Mouse (Mus musculus) c-Kit-negative CD71-positive TER-119-positive erythroid progenitor cells, embryonic 14.5 days (primary cell): ENCODE results near the gene Galm.
"Not testable (repeated sequence)": the region's sequence is repeated elsewhere in the genome, so short reads cannot be mapped to it uniquely, and the experiment has no call there.

ENCODE experiments used
- DNase-seq: peaks from one replicate; pipeline ENCODE4 v3.0.0-alpha.2; 2013; ENCODE audit warnings: low read depth, low spot score

Gene Galm

DNA sequence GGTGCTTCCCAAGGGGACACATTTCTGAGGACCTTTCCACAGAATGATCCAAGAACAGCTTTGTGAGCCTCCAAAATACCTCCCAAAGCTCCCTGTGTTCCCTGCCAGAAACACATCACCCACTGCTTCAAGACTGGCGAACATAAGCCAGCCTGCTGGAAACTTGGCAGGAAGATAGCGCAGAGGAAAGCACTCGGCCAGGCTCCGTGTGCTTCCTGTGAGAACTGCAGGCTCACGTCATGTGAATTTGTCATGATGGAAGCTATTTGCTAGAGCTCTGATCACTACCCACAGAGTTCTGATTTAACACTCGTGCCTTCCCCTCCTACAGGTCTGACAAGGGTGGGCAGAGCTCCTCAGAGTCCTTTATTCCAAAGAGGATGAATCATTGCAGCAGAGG, 38.5 kb downstream of the Galm start:
- DNase-seq: no peak

DNA sequence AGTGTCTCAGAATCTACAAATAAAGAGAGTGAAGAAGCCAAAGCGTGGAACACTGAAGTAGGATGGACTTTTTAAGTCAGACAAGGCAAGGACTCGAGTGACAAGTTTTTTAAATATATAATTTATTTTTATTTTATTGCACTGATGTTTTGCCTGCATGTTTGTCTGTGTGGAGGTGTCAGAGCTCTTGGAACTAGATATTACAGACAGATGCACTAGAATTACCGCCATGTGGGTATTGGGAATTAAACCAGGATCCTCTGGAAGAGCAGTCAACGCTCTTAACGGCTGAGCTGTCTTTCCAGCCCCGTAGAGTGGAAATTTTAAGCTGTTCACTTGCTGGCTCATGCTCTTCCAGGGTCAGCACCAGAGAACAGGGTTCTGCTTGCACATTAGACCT, 39.1 kb downstream of the Galm start:
- no peak for DNase-seq

DNA sequence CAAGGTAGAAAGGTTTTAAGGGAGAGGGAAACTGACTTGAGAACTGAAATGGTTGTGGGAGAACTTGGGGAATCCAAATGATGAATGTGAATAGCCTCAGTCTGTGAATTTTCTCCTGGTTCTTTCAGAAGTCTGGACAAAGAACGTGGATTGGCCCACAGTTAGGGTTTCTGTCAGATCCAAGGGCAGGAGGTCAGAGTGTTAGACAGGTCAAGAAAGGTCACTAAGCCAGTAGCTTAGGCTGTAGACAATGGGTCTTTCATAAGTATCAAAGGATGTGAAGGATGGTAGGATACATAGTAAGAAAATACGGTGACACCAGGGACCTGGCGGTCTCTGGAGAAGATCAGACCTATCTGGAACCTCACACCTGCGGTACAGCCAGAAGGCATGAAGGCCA, 40.2 kb downstream of the Galm start:
- DNase-seq: no peak

DNA sequence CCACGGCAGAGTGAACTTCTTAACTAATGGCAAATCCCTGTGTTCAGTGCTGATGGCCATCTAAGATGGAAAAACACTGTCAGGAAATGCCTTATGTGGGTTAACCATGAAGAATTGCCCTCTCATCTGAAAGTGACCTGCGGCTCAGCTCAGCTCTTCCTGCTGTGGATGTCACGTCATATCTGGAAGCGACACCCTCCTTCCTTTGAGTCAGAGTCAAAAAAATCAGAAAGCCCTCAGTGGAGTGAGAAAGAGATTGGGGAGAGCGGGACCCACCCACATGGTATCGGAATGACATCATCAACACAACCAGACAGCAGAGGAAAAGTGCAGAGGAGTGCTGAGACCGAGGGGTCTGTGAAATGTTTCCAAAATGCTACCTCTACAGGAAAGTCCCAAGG, 40.6 kb downstream of the Galm start:
- DNase-seq: no peak

DNA sequence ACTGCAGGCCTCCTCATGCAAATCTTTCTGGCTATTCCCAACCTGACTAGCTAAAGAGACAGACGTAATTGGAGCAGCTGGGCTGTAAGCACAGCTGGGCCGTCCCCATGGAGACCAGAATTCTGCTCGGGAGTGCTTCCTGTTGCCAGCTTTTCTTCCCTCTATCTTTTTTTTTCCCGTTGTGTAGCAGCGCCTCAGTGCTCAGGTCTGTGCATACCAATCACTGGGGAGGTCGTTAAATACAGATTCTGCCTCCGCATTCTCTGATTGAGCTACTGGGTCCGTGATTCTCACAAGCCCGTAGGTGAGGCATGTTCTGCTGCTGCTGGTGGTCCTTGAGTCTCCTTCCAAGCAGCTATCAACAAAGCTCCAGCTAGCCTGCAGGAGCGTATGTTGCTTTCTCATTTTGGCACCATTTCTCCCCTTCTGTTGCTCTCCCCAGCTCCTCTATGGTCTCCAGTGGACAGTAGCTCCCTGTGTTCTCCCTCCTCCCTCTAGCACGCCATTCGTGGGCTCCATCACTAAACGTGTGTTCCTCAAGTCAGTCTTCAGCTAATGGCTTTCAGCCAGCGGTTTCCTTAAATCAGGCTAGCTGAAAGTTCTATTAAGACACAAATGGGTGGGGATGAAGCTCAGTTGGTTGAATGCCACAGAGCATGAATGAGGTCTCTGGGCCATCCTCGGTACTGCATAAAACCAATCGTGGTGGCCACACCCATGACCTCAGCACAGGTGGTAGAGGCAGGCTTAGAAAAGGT, 41.3 kb downstream of the Galm start:
- no peak for DNase-seq

DNA sequence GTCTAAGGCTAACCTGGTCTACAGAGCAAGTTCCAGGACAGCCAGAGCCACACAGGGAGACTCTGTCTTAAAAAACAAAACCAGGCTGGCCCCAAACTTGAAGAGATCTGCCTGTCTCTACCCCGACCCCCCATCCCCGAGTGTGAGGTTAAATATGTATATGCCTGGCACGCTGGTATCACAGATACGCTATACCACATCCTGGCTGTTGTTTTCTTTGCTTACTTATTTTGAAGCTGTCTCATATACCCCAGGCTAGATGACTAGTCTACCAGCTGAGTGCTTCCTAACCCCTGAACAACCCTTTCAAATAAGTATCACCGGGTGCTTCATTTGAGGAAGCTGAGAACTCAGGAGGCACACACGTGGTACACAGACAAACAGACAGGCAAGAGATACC, 42.5 kb downstream of the Galm start:
- no peak for DNase-seq

DNA sequence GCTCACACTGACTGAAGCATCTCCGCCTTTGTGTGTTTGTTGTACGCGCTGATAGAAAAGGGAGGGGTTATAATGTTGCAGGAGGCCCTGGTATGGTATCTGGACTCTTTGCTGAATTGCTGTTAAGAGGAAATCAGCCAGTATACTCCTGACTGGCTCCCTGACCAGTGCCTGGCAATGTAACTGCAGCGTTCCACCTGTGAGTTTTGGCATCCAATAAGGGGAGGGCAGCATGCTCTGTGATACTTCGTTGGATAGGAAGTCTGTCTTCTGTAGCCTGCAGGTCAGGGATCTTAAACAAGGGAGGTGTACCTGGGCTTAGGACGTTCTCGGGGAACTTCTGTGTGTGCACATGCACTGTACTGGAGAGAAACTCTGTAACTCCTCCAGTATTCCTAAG, 43.7 kb downstream of the Galm start:
- DNase-seq: no peak

DNA sequence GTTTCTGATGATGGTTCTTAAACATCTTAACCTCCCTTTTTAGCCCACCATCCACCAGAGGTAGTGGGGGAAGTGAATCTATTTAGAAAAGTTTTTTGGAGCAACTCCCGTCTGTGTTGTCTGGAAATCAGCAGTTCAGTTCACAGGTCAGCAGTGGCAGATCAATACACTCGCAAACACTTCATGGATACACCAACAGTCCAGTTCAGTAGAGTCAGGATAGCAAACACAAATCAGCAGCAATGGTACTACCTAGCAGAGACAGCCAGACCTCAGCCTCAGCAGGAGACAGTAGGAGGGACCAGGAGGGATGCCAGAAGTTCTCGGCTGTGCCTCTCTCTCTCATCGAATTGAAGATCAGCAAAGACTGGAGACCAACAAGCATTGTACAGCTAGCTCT, 44.7 kb downstream of the Galm start:
- DNase-seq: no peak

DNA sequence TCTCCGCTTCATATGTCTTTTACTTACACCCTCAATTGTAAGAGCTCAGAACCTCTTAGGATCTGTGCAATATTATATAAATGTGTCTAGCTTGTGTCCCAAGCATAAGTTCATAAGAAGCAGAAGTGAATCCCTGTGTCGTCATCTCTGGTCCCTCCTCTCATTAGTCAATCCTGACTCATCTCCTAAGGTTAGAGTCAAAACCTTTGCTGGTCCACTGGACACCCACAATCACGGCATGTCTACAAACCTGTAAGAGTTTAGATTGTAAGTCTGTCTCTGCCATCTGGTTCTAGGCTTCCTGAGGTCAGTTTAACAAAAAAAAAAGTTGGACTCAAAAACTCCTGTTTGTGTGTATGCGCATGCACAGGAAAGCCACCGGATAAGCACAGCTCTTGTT, 45.5 kb downstream of the Galm start:
- DNase-seq: no peak

DNA sequence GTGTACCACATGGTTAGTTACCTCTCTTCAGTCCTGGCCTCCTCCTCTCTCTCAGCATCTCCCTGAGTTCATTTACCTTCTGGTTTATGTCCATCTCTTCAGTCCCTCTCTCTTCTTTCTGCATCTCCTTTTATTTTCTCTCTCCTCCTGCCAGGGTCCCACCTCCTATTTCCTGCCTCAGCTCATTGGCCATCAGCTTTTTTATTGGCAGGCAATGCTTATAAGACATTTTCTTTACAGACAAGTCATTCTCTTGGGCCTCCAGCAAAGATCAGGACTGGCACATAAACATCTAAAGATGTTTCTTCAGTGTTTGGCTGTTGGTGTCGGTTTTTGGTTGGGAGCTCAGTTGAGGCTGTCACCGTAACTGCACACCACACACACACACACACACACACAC, 46.4 kb downstream of the Galm start:
- no peak for DNase-seq

DNA sequence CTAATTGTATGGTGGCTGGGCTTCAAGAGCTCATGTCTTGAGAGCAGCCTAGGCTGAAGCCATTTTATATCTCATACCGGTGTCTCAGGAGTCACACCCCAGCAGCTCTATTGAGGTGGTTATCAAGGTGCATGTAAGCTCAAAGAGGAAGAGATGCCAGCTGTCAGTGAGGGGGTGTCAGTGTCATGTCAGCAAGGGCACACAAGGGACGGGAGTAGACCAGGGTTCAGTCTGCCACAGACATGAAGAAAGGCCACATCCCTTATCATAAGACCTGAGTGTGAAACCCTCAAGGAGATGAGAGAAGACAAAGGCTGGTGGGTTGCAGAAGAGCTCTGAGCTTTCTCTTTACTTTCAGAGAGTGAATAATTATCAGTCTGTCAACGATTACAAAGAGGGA, 46.9 kb downstream of the Galm start:
- DNase-seq: no peak

DNA sequence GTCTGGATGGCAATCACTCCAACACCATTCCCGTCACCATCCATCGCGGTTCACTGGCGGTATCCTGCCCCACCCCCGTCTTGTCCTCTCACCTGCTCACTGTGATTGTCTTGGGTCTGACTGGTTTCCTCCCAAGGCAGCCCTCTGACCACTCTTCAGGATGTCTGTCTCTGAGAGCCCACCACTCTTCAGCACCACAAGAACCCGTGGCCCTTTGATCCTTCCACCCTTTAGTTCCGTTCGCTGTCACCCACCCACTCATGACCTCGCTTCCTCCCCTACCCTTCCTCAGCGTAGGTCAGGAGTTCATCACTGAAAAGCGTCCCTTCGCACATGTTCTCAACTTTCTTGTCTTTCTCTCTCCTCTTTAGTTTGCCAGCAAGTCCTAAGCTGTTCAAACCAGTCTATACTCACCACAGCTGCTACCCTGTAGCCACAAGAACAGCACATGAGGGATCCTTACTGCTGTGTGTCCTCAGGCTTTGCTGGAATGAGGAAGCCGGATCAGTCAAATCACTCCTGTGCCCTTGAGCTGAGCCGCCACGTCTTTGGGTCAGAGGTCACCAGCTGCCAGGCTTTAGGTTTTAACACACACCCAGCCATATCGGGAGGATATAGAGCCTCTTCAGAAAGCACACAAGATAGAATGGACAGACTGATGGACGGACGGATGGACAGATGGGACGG, 47.6 kb downstream of the Galm start:
- DNase-seq: no peak

DNA sequence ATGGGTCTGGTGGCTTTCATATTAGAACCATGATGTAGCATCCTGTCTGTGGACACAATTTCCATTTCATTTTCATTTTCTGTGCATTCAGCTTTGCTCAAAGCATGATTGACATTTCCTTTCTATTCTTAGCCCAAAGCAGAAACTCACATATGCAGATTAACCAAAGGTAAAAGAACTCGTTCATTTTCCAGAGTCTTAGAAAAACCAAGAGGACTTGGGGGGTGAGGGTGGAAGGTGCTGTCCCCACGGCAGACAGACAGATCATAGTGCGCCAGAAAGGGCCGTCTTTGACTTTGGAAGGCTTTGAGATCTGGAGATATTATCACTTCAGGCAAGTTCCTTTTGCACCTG, 48.1 kb downstream of the Galm start:
- DNase-seq: no peak

DNA sequence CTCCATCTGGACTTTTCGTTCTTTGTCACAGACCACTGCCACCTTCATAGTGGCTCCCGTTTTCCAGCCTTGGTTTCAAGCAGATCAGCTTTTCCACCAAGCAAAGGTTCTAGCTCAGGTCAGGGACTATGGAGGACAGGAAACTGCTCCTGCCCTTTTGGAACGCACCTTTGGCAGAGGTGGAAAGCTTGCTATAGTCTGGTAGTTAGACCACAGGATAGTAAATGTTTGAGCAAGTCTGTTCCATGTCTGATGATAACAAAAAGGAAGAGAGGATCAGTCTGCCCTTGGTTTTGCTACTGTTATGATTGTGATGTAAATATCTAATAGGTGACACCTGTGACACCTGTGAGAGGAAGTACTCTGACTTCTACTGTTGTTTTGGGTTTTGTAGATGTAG, 48.7 kb downstream of the Galm start:
- no peak for DNase-seq

DNA sequence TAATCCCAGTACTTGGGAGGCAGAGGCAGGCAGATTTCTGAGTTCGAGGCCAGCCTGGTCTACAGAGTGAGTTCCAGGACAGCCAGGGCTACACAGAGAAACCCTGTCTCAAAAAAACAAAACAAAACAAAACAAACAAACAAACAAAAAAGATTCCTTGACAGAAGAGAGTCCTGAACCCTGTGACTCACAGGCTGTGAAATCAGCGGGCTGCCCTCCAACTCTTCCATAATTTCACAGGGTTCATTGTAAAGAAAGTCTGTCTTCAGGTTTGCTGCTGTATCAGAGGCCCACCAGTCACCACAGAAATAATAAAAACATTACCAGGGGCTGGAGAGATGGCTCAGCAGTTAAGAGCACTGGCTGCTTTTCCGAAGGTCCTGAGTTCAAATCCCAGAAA, 51.6 kb downstream of the Galm start:
- DNase-seq: not testable (repeated sequence)

DNA sequence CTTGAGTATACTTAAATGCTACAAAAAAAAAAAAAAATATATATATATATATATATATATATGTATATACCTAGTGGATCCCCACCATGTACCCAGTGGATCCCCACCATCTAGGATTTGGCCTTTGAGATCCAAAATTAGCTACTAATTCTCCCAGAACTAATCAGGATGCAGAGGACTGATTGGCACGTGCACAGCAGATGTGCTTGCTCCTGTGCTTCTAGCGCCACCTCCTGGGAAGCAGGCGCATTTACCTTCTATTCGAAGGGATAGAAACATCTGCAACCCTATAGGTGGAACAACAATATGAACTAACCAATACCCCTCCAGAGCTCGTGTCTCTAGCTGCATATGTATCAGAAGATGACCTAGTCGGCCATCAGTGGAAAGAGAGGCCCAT, 52.7 kb downstream of the Galm start:
- peak; percentile 24 for DNase-seq

DNA sequence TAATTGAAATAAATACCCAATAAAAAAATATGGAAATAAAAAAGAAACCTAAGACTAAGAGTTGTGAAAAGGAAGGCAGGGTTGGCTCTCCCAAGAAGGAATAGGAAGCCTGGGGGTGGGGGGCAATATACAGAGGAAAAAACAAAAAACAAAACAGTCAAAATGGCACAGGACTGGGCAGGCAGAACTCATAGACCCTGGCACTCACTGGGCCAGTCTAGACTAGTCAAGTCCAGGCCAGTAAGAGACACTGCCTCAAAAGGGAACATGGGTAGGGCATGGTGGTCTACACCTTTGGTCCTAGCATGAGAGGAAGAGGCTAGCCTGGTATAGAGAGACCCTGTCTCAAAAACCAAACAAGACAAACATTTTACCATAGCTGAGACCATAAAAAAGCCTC, 53.2 kb downstream of the Galm start:
- DNase-seq: no peak

DNA sequence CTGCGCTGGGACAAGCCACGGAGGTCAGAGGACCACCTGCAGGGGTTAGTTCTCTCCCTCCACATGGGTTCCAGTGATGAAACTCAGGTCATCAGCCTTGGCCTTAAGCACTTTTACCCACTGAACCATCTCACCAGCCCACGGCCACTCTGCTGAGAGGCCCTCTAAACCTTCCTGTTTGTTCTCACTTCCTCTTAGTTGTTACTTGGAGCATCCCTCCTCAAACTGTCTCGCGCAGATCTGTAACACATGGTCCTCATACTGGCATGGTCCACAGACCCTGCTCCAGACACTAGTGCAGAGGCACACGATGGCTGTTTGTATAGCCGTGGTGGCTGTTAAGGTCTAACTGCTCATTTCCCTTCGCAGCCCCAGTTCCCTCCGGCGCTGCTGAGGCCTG, 56.3 kb downstream of the Galm start:
- DNase-seq: no peak

DNA sequence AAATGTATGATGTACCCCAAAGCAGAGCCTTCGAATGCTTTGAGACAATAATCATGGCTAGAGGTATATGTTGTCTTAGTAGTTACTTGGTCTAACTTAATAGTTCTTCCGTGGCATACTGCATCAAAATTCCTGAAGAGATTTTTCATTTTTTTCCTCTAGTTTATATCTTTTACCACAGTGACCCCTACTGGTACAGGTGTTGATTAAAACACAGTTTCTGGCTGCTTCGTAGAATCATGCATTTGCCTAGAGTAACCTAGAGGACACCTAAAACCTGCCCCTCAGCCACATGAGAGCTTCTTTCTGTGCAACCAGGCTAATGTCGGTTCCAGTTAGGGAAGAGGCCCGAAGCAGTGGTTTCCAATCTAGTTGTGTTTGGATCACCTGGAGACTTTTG, 65.8 kb downstream of the Galm start:
- no peak for DNase-seq

DNA sequence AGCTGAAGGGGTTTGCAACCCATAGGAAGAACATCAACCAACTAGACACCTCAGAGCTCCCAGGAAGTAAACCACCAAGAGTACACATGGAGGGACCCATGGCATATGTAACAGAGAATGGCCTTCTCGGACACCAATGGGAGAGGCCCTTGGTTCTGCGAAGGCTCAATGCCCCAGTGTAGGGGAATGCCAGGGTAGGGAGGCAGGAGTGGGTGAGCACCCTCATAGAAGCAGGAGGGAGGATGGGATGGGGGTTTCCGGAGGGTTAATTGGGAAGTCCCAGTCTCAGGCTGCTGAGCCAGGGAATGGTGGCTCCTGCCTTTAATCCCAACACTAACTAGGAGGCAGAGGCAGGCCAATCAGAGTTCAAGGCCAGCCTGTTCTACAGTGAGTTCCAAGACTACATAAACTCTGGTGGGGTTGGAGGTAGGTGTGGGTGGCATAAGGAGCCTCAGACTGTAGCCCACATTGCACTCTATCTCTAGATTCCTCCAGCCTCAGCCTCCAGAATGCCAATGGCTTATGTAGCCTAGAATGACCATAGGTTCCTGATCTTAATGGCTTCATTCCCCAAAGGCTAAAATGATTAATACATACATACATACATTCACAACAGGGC, 72.0 kb downstream of the Galm start:
- DNase-seq: no peak

DNA sequence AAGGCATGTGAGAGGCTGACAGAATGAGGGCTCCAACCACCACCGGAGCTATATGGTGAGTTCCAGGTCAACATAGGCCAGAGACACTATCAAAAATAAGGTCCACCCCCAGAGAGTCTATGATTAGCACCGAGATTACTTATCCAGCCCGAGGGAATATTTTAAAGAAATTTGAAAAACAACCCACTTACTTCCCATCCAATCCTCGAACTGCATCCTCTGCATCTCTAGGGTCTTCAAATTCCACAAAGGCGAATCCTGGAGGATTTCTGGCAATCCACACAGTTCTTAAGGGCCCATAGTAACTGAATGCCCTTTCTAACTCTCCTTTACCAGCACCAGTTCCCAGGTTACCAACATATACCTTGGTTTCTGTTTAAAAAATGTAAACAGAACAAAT, 78.4 kb downstream of the Galm start:
- no peak for DNase-seq

DNA sequence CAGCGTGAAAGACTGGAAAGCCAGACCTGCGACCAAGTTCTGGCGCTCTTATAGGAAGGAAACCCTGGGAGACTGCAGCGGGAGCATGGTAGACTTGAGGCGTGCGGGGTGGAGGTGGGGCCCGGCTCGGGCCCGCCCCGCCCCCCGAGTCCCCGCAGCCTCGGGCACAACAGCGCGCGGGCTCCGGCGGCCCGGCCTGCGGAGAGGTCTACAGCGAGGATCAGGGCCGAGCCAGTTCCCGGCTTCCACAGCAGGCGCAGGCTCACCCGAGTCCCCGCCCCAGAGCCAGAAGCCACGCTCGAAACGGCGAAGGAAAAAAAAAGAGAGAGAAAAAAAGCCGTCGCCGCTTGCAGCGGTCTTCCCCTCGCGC, 79.0 kb downstream of the Galm start:
- DNase-seq: peak; percentile 59
